Mouse (Mus musculus) embryo, embryonic 11.5 days (tissue): ENCODE data around the gene Lsm12.
"Not testable (repeated sequence)": the region's sequence is repeated elsewhere in the genome, so short reads cannot be mapped to it uniquely, and the experiment has no call there.

Experiments
- DNase-seq: peaks from one replicate; pipeline ENCODE4 v3.0.0-alpha.2; 2012; ENCODE audit warnings: low read depth, low spot score

Gene Lsm12

GRCm38 (mm10) chr11:102186235-102186634 lies 1.1 kb upstream of the Lsm12 start:
- DNase-seq: no peak

GRCm38 (mm10) chr11:102185677-102186076 lies 581 bp upstream of the Lsm12 start:
- no peak for DNase-seq

GRCm38 (mm10) chr11:102184253-102184645 lies 847 bp downstream of the Lsm12 start:
- no peak for DNase-seq

GRCm38 (mm10) chr11:102179836-102180235 lies 5.3 kb downstream of the Lsm12 start:
- DNase-seq: no peak

GRCm38 (mm10) chr11:102168689-102169088 lies 16.4 kb downstream of the Lsm12 start:
- DNase-seq: no peak

GRCm38 (mm10) chr11:102167539-102167938 lies 17.6 kb downstream of the Lsm12 start:
- DNase-seq: no peak

- DNase-seq: no peak
Observed at GRCm38 (mm10) chr11:102165971-102166722, 18.9 kb downstream of the Lsm12 start.

- DNase-seq: no peak
Observed at GRCm38 (mm10) chr11:102159781-102160180, 25.3 kb downstream of the Lsm12 start.

GRCm38 (mm10) chr11:102158024-102158423 lies 27.1 kb downstream of the Lsm12 start:
- DNase-seq: not testable (repeated sequence)

GRCm38 (mm10) chr11:102156786-102157089 lies 28.4 kb downstream of the Lsm12 start:
- no peak for DNase-seq

- peak; percentile 86 for DNase-seq
Observed at GRCm38 (mm10) chr11:102156039-102156785, 28.9 kb downstream of the Lsm12 start, which contains the start of gene Tmem101. Tmem101 (minus strand) TSS chr11:102156404.

- DNase-seq: no peak
Observed at GRCm38 (mm10) chr11:102147213-102147989, 37.7 kb downstream of the Lsm12 start.

GRCm38 (mm10) chr11:102146531-102146930 lies 38.6 kb downstream of the Lsm12 start:
- DNase-seq: no peak

- DNase-seq: no peak
Observed at GRCm38 (mm10) chr11:102146005-102146404, 39.1 kb downstream of the Lsm12 start.

GRCm38 (mm10) chr11:102145471-102146001 lies 39.6 kb downstream of the Lsm12 start, which contains the start of gene Nags:
Nags (plus strand) TSS chr11:102145513.
- DNase-seq: no peak

- DNase-seq: no peak
Observed at GRCm38 (mm10) chr11:102144957-102145470, 40.1 kb downstream of the Lsm12 start.

- no peak for DNase-seq
Observed at GRCm38 (mm10) chr11:102142355-102142754, 42.7 kb downstream of the Lsm12 start.

GRCm38 (mm10) chr11:102140508-102140907 lies 44.6 kb downstream of the Lsm12 start:
- DNase-seq: peak; percentile 50

- peak; percentile 61 for DNase-seq
Observed at GRCm38 (mm10) chr11:102138447-102138740, 46.7 kb downstream of the Lsm12 start.

GRCm38 (mm10) chr11:102137625-102138446 lies 47.3 kb downstream of the Lsm12 start:
- no peak for DNase-seq

GRCm38 (mm10) chr11:102134516-102134915 lies 50.6 kb downstream of the Lsm12 start:
- no peak for DNase-seq
